Mouse (Mus musculus): ENCODE measurements at regions not wholly inside any gene's neighbourhood (a gene's known extent, or its start where the extent isn't known, plus 50 kb on each side); places are given as distances from the start of the nearest gene placed in this dataset.
"Not testable (repeated sequence)": the region's sequence is repeated elsewhere in the genome, so short reads cannot be mapped to it uniquely, and the experiment has no call there.

DNA sequence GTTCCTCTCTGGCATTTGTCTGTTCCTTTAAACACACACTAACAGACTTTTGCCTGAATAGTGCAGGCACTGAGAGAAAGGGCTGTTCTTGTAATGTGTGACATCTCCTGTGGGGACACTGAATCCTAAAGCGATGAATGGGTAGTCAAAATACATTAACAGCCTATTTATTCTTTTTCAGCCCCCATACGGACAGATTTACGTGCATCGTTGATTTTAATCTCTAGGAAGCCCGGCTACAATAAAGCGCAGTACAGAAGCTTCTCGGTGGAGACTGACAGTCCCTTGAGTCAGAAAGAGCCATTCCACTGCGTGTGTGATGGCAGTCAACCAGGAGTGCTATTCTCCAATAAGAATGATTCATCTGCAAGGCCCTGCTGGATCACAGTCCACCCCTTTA, 598.2 kb downstream of the Trib2 start:
- WGBS: 77% methylated on average over 8 of the region's 8 CpGs

DNA sequence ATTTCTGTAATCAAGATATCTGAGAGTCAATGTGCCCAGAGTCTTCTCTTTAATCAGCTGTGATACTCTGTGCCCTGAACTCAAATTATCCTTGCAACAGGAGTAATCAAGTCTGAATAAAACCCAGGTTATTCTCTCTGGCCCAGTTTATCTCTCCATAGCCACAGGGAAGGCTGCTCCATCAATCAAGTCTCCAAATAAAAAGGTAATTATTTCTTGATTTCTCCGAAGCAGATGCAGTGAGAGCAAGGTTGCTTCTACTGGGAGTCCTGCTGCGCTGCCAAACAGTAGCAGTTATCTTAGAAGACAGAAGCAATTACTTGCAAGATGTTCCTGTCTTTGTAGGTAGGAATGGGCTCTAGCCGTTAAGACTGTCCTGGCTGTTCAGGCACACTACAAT, 600.5 kb downstream of the Trib2 start:
- WGBS: 72% methylated on average over 3 of the region's 3 CpGs
- no peak for DNase-seq (ENCODE audit: low read depth, low spot score)

More for the DNA sequence above, 598.2 kb downstream of the Trib2 start:
- DNase-seq (ENCODE audit: low read depth, low spot score): no peak

DNA sequence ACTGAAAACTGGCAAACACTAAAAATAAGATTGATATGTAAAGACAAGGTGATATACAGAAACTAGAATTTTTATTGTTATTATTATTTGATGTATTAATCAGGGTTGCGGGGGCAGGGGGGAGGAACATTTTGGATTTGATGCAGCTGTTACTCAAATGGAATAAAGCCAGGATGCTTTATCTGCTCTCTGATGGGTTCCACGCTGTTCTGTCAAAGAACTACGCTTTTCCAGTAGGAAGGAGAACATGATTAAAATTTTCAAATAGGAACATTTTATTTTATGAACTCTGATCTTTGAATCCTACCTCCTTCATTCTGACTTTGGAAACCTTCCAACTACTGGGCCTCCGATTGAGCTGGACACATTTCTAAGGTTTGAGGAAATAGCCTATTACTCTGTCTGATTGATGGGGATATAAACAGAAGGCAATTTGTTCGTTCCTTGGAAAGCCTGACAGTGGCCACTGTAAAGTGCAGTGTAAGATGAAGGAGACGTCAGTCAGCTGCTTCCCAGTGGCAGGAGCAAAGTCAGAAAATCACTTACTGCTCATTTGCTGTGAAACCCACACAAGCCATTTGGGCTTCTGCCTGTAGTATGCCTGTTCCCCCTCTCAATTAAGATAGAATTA, 642.2 kb downstream of the Trib2 start:
- 43% methylated on average over 6 of the region's 6 CpGs for WGBS
- DNase-seq (ENCODE audit: low read depth, low spot score): no peak

DNA sequence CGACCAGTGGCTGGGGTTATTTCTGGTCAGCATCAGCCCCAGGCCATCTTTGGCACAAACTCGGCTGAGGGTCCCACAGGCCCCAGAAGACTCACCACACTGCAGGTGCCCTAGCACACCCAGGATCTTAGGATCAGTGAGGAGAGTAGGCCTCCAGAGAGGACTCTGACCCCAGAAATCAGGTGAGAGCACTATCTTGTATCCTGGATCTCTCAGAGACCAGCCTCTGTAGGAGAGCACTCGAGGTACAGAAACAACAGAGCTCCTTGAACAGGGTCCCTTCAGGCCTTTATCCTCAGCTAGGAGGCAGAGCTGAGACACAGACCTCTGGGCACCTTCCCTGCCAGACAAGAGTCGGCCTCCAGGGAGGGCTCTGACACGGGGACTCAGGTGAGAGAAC, 654.1 kb downstream of the Trib2 start:
- 69% methylated on average over 5 of the region's 5 CpGs for WGBS
- no peak for DNase-seq (ENCODE audit: low read depth, low spot score)

DNA sequence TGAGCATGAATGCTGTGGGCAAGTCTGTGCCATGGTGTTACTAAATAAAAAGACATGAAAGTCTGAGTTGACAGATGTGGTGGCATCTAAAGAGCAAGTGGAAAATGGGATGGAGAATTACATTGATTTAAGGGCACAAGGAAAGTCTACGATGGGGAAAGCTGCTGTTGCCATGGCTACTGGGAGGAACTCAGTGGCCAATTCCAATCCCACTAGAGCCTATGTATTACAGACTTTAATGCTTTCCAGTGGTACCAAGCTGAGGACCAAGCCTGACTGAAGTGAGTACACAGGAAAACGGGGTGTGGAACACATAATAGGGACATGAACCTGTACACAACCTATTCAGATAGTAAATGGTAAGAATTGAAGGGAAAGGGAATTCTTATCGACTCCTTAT, 654.9 kb downstream of the Trib2 start:
- DNase-seq (ENCODE audit: low read depth, low spot score): no peak
- 63% methylated on average over 3 of the region's 3 CpGs for WGBS

DNA sequence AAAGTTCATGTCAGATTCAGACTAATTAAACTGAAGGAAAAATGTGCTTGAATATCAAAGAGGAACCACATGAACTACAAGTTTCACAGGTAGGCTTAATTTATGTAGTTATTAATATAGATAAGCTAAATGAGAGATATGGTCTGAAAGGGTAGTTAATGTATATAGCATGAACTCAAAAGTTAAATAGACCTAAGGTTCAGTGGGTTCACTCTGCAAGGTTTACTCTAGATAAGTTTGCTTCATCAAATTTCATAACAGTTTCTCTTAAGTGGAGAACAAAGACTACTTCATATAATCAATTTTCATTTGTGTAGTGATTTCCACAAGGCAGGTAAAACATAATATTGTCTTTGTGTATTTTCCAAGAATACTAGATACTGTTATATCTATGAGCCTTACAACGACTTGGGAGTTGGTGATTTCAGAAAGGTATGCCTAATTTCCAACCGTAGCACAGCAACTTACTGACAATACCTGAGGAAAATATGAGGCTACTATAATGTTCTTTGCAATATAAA, 656.2 kb downstream of the Trib2 start:
- WGBS: 66% methylated on average over 2 of the region's 2 CpGs

DNA sequence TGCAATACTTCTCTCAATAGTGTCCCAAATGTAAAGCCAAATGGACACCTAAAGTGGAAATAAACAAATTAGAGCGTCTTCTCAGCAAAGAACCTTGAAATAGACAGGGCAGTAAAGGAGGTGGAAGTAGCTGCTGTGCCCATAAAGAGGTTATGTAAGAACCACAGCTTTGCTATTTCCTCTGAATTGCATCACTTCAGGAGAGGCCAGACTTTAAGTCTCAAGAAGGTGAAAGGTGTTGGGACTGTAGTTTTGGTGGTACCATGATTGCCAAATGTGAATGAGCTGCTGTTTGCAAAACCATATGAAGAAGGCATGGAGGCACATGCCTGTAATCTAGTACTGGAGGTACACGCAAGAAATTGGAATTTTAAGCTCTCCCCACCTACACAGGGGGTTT, 670.3 kb downstream of the Trib2 start:
- WGBS: 37% methylated on average over 2 of the region's 2 CpGs
- no peak for DNase-seq (ENCODE audit: low read depth, low spot score)

More for the DNA sequence above, 656.2 kb downstream of the Trib2 start:
- no peak for DNase-seq (ENCODE audit: low read depth, low spot score)

DNA sequence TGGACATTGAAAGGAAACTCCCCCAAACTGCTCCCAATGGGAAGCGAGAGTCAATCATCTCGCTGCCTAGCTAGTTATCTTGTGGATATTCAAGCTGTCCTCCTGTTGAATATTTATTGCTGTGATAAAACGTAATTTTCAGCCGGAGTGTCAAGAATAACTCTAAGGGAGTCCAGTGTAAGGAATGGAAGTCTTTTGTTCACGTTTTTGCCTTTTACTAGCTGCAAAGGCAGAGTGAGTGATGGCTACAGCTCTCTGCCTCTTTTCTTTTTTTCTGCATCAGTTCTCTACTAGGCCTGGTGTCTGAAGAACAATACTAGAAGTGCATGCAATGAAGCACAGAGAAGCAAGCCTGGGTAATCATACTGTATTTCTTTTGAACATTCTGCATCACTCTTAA, 679.7 kb downstream of the Trib2 start:
- no peak for DNase-seq (ENCODE audit: low read depth, low spot score)
- WGBS: 58% methylated on average over 5 of the region's 5 CpGs

DNA sequence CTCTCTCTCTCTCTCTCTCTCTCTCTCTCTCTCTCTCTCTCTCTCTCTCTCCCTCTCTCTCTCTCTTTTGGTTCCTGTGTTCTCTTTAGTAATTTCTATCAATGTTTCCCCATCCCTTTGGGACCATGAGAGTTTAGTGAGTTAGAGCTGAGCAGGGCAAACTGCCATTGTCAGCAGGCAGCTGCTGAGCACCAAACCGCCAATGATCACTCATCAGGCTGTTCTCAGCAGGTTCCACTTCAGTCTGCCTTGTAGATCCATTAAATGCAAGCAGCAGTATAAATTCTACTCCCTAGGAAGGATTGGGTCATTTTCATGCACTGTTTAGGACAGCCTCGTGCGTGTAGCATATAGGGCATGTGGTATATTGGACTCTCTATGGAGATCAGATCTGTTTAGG, 692.5 kb downstream of the Trib2 start:
- DNase-seq (ENCODE audit: low read depth, low spot score): no peak
- 67% methylated on average over 3 of the region's 3 CpGs for WGBS

DNA sequence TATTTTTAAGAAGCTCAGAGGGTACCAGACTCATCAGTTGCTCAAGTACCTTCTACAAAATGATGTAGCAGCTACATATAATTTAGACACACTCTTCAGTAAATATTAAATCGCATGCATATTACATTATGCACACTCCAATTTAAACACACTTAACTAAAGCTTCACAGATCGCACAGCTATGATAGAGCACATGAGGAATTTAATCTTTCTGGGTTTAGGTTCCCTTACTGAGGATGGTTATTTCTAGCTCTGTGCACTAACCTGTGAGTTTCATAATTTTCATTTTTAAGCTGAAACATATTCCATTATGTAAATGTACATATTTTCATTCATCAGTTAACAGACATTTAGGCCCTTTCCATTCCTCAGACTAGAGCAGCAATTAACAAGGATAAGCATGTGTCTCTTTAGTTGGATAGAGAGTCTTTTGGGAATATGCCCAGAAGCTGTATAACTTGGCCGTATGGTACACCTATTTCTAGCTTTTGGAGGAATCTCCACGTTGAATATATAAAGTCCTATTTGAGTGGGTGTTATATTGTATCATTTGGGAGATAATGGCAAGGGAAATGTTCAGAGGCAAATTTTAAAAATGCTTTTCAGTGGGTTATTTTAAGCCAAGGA, 694.0 kb downstream of the Trib2 start:
- no peak for DNase-seq (ENCODE audit: low read depth, low spot score)
- WGBS: 73% methylated on average over 4 of the region's 4 CpGs

DNA sequence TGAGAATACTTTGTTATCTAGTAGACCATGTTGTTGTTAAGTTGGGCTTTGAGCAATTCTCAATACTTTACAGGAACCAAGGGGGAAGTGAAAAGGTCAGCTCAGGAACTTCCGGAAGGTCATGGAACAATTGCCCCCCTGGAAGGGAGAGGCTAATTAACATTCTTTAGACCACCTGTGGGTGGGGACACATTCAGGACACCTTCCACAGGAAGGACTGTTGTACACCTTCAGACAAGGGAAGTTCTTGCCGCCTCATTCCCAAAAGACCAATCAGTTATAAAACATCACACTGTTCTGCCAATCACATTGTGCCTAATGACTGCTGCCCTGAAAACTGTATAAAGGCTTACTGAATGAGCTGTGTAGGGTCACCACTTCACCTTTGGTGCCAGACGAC, 701.2 kb downstream of the Trib2 start:
- 75% methylated on average over 3 of the region's 3 CpGs for WGBS
- DNase-seq (ENCODE audit: low read depth, low spot score): no peak

DNA sequence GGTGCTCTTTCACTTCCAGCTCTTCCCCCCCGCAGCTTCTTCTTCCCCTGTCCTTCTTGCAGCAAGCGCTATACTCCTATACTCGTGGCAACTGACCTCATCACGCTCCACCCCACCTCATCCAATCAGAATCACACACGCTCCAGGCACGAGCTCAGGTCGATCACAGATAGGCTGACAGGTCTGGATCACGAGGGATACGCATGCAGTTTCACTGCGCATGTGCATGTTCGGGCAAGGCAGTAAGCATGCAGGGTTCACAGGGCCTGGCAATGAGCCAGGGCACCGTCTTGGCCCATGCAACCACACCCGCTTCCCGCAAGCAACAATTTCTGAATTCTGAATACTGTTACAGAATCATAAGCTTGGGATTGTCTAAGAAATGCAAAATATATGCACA, 701.9 kb downstream of the Trib2 start:
- WGBS: 85% methylated on average over 14 of the region's 14 CpGs

DNA sequence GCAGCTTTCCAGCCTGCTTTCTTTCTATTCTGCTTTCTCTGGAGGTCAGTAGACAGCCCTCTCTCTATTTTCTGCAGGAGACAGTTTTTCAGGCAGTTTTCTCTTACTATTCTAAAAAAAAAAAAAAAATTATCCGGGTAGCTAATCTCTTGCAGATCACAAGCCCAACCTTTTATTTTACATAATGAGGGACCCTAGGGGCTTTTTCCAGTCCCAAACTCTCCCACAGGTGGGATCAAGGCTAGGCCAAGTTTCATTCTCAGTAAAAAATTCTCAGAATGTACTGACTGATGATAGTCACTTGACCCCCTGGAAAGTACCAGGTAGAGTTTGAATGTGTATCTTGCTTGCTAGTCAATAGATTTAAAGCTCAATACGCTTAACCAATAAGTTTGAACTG, 705.7 kb downstream of the Trib2 start:
- WGBS: 78% methylated on average over 2 of the region's 2 CpGs
- no peak for DNase-seq (ENCODE audit: low read depth, low spot score)

More for the DNA sequence above, 701.9 kb downstream of the Trib2 start:
- DNase-seq (ENCODE audit: low read depth, low spot score): no peak

DNA sequence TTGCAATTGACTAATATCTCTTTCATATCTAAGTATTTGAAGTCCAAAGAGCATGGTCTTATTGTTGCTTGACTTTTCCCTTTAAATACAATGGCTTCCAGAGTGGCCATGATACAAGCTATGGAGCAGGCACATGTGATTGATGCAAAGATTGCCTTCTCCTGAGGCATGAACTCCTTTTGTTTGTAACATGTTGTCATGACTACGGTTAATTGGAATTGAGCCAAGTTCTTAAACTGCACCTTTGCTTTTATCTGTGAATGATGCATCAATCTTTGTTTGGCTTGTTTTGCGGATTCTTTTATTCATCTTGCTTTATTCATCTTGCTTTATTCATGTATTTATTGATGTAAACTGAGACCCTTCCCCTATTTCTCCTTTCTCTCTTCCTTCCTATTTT, 711.8 kb downstream of the Trib2 start:
- 87% methylated on average over 2 of the region's 2 CpGs for WGBS
- no peak for DNase-seq (ENCODE audit: low read depth, low spot score)

DNA sequence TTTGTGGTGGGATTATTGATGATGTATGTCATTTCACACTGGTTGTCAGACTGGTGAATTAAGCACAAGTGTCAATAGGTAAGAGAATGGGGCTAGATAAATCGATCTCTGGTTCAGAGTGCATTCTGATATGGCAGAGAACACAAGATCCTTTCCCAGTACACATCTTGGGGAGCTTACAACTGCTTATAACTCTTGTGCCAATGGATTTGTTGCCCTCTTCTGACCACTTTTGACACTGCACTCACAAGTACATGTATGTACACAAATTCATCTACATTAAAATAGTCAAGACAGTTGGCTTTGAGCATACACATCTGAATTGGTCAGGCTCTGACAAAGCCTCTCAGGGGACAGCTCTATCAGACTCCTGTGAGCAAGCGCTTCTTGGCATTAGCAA, 738.1 kb downstream of the Trib2 start:
- WGBS: 60% methylated on average over 2 of the region's 2 CpGs
- DNase-seq (ENCODE audit: low read depth, low spot score): no peak

DNA sequence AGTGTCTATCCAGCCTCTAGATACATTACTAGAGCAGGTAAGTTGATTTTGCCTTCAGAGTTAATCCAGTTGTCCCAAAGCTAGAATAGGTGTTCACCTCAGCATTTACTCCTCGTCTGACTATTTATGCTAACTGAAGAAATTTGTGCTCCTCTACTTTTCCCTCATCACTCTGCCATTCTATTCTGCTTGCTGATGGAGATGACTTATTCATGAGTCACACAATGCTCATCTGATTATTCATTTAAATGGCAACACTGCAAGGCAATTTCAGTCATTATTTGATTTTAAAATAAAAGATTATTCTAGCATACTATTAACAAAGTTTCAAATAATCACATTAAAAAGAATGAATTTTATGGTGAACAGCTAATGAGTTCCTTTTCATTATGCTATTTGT, 752.4 kb downstream of the Trib2 start:
- DNase-seq (ENCODE audit: low read depth, low spot score): no peak
- WGBS: 55% methylated on average over 1 of the region's 1 CpGs

DNA sequence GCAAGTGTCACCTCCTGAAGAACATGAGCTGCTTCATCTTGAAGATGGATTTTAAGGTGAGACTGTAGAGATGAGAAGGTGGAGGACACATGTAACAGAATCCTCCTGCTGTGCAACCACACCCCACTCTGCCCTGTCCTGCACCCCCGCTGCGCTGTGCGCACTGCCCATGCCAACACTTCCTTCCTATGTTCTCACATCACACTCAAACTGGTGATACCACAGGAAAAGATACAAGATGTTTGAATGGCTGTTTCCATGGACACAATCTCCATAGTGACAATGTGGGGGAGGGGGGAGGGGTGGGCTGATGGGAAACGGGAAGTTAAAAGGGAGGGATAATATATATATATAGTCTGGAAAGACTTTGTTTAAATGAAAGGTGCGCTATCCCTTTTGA, 765.3 kb downstream of the Trib2 start:
- WGBS: 88% methylated on average over 5 of the region's 5 CpGs

DNA sequence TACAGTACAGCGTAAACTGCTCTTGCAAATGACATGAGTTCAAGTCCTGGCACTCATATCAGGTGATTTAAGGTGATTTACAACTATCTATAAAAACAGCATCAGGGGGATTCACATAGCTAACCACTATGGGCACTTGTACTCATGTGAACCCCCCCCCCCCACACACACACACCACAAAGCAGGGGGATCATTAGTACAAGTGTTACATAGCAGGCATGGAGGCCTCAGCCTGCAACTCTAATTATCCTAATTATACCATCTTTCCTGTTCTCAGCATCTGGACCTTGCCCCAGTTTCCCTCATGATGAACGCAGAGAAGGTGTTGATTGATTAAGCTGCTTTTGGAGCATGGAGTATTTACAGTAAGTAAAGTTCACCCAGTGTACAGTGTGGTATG, 773.5 kb downstream of the Trib2 start:
- WGBS: 93% methylated on average over 2 of the region's 2 CpGs
- no peak for DNase-seq (ENCODE audit: low read depth, low spot score)

More for the DNA sequence above, 765.3 kb downstream of the Trib2 start:
- no peak for DNase-seq (ENCODE audit: low read depth, low spot score)

DNA sequence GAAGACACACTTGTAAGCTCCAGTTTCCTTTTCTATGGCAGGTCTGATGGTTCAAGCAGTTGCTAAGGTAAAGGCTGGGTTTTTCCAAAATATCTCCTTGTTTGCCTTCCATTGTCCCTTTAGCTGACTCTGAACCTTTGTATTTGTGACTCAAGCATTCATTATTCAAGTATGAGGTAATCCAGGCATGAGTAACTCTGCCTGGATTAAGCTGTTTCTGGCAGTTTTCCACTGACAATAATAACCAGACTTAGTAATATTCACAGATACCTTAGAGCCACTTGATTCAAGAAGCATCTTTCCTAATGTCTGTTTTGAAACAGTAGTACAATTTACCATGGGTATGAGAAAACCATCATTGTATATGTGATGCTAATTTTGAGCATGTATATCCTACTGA, 805.6 kb downstream of the Trib2 start:
- no peak for DNase-seq (ENCODE audit: low read depth, low spot score)

DNA sequence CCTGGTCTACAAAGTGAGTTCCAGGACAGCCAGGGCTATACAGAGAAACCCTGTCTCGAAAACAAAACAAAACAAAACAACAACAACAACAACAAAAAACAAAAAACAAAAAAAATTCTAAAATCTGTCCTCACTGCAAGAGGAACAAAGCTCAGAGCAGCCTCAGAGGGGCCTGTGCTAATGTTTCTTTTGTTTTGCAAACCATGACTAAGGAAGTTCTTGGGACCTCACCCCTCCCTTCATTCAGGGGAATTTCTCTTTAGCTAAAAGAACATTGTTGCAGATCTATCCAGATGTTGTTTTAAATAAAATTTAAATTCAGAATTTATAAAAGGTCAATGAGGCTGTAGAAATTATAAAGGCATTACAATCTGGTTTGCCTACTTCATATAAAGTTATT, 814.3 kb downstream of the Trib2 start:
- not testable (repeated sequence) for DNase-seq (ENCODE audit: low read depth, low spot score)
- WGBS: 26% methylated on average over 1 of the region's 1 CpGs

Data from large intestine, adult 2 months (tissue).